Mouse (Mus musculus): ENCODE measurements around the gene Slc5a3.

The Slc5a3 gene

DNA sequence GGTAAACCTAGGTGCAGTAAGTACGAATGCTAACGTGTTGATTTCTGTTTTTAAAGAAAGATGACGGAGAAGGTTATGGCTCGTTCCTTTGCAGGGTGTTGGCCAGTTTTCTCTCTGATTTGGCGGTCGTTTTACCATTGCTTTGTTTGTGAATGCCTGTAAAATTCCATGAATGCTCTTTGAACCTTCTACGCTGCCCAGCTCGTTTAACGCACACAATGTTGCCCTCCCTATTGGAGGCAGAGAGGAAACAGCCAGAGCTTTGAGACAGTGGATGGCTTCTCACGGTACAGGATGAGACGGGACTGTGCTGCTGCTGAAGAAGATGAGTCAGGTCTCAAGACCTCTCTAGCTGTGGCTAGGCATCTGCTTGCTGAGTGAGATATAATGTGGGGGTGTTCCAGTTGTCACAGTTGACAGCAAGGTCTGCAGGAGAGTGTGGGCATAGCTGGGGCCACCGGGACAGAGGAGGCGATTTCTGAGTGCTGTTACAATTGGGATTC, 60.9 kb downstream of the Slc5a3 start:
- DNase-seq (ENCODE audit: low spot score in 2 of 2) = no peak

DNA sequence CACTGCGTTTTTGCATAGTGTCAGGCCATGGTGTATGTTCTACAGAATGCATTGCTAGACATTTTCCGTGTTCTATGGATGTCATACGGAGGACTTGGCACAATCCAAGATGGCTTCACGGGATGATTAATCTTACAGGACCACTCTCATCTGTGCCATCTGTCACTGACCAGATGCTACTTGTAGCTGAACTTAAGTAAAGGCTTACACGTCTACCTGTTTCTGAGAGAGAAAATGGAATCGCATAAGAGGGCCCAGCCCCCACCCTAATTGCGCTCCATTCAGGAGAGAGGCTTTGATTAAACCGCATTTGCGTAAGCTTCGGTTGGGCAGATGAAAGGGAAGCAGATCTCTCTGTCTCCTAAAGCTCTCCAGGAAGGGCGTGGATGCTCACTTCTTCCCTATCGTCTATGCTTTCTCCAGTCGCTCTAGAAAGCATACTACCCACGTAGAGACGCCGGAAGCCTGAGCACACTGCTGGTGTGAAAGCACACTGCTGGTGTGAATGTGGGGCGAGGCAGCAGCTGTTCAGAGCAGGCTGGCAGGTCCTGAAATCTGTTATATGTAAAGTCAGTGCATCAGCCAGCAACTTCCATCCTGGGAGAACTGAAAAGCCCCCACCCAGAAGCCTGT, 62.9 kb downstream of the Slc5a3 start:
- DNase-seq (ENCODE audit: low spot score in 2 of 2) = no peak

DNA sequence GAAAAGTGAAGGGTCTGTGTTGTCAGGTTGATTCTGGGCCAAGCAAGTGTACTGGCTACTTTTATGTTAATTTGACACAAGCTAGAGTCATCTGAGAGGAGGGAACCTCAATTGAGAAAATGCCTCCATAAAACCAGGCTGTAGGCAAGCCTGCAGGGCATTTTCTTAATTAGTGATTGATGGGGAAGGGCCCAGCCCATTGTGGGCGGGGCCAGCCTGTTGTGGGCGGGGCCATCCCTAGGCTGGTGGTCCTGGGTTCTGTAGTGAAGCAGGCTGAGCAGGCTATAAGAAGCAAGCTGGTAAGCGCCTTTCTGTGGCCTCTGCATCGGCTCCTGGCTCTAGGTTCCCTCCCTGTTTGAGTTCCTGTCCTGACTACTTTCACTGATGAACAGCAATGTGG, 69.1 kb downstream of the Slc5a3 start:
- DNase-seq (ENCODE audit: low spot score in 2 of 2) = no peak

DNA sequence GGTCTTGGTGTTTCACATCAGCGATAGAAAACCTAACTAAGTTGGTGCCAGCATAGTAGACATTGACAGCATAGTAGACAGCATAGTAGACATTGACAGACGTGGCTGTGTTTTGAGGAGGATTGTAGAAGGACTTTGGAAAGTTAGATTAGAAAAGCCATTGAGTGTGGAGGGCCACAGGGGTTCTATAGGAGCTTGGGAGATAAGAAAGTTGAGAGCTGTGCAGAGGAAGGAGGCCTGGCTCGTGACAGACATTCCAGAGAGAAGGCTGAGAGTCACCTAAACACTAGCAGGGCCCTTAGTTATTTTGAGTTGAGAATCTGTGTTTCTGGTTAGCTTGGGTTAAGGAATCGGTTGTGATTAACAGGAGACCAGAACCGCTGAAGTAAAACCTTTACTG, 69.5 kb downstream of the Slc5a3 start:
- DNase-seq (ENCODE audit: low spot score in 2 of 2) = no peak

DNA sequence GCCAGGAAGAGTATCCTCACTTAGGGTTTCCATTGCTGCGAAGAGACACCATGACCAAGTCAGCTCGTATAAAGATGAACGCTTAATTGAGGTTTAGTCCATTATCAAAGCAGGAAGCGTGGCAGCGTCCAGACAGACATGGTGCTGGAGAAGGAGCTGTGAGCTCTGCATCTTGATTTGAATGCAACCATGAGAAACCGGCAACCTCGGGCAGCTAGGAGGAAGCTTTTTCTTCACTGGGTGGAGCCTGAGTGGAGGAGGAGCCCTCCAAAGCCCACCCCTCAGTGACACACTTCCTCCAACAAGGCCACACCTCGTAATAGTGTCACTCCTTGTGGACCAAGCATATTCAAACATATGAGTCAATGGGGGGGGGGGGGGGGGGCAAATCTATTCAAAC, 71.7 kb downstream of the Slc5a3 start:
- no peak for DNase-seq (ENCODE audit: low spot score in 2 of 2)

DNA sequence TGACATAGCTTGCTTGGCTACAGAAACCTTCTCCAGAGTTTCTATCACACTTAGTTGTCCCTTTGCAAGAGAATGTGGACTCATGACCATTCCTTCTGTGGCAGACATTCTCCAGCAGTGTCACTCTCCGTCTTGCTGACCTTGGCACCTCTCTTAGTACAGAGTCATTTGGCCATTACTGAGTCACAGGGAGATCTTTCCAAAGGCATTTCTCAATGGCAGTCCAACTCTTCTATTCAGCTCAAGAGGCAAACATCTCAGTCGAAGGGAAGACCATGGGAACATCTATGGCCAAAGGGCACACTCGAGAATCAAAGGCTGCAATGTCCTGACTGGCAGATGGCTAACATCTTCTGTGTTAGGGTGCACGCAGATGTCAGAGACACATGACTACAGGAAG, 74.4 kb downstream of the Slc5a3 start:
- no peak for DNase-seq (ENCODE audit: low spot score in 2 of 2)

DNA sequence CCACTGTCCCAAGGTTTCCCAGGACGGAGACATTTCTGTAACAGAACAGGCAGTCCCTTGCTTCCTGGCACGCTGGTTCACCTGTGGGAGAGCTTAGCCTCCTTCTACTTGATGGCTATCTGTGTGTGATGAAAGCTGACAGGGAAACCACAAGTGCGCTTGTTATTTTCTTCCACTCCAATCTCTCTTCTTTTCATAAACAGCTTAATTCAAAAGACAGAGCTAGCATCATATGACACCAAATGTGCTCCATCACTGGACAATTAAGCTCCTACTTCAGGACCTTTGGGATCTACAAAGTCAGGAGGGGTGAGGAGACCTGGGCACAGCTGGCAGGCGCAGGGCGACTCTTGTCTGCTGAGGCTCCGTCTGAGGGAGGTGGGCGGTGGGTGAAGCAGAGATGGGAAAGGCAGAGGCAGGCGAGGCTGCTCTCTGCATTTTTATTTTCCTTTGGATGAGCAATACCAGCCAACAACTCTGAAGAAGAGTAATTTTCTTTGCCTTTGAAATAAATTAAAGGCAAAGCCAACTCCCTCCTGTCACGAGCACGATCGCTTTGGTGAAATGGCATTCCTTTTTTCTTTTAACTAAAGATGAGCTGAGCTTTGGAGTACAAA, 76.1 kb downstream of the Slc5a3 start:
- DNase-seq (ENCODE audit: low spot score in 2 of 2) = no peak

DNA sequence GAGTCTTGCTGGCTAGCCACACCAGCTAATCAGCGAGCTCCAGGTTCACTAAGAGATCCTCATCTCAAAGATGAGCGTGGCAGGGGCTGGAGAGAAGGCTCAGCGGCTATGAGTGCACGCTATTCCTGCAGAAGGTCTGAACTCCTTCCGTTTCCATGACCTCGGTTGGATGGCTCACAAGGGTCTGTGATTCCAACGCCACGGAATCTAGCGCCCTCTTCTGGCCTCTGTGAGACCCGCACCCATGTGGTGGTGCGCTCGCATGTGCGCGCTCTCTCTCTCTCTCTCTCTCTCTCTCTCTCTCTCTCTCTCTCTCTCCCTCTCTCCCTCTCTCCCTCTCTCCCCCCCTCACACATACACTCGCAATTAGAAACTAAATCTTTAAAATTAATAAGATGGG, 78.2 kb downstream of the Slc5a3 start:
- no peak for DNase-seq (ENCODE audit: low spot score in 2 of 2)

All from spleen, postnatal 4 days (tissue).